Mouse (Mus musculus) liver, postnatal 0 days (tissue): Measurements from ENCODE around the gene Acadsb.

Experiments
- CTCF ChIP-seq: sonication (generic); IDR thresholded peaks from 2 replicates; pipeline ENCODE4 v1.5.1; 2016; ENCODE audit warnings: antibody characterized with exemption, low read depth
- EP300 ChIP-seq: IDR thresholded peaks from 2 replicates; pipeline ENCODE4 v1.6.1; 2016; ENCODE audit warnings: antibody characterized with exemption, low read depth, mild to moderate bottlenecking

DNA sequence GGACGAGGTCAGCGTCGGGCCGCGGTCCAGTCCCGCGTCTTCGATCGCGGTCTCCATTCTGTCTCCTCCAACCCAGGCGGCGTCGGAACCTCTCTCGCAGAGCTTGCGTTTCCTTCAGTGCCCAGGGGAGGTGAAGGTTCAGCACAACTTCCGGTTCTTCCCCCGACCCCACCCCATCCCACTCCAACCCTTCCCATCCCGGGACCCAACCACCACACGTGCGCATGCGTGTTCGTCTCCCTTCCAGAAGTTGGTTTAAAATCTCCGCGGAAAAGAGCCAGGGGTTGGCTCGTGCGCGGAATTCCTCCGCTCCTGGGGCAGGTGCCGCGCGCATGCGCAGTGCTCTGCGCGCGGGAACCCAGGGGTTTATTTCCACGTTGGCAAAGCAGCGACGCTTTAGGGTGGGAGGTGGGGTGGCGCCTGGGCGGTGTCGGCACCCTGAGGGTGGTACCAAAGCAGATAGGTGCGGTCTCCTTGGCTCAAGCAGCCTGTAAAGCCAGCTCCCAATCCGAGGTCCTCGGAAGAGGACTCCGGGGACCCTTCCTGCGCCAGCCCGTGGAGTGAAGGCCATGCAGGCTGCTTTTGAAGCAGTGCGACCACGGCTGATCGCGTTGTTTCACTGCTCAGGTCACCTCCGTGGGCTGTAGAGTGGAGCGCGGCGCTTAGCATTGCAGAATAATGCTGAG, 47.6 kb upstream of the Acadsb start, which contains the start of gene 2310057M21Rik:
- TF ChIP-seq CTCF (no peak), EP300 (no peak)
